Comparison of ENCODE assay signal across 16 mouse cellular contexts in the genomic region with DNA sequence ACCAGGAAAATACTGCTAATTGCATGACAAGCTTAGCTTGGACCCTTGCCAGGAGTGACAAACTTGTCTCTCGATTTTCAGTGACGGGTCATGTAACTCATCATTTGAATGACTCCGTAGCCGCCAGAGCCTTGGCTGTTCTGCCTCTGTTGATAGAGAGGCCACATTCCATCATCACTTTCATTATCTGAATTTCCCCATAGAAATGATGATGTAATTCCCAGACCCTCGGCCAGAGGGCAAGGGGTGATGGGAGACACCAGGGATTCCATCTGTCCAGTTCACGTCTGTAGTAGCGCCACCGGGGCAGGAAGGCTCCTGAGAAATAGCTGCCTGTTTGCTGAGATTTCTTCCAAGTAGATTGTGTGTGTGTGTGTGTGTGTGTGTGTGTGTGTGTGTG. TPM values are rescaled to one million over a fixed set of nuclear protein-coding genes. Genes with fewer than 3 reads are reported as not detected.
DNase-seq lines count a peak whose midpoint lies in the region; ATAC-seq and TF ChIP-seq lines count a peak whose summit lies in the region.
"Had no signal": no experiment of that assay in that cellular context is flagged by ENCODE, and none has a peak within 500 bp of the region (broad histone marks: within the 10 kb centered on the region; RNA-seq: fewer than 3 reads in every experiment).

No protein-coding gene starts in this region.

- no peaks in the 10 kb centered on the region for H3K36me3 ChIP-seq in hindbrain, embryonic 14.5 days (replicated peaks; ENCODE audit: control insufficient read depth, insufficient read depth)
- H3K36me3 ChIP-seq in hindbrain, embryonic 16.5 days (ENCODE audit: control insufficient read depth, insufficient read depth, low read length): no peaks in the 10 kb centered on the region
- peaks cover 26% of the 10 kb centered on the region for H3K36me3 ChIP-seq in heart, embryonic 10.5 days
- no peaks in the 10 kb centered on the region for H3K36me3 ChIP-seq in lung, postnatal 0 days (ENCODE audit: insufficient read depth, low read length)

- H3K4me1 ChIP-seq in hindbrain, embryonic 14.5 days (replicated peaks; ENCODE audit: control insufficient read depth, insufficient read depth, low read length): peaks cover 8% of the 10 kb centered on the region
- peaks cover 6% of the 10 kb centered on the region for H3K4me1 ChIP-seq in hindbrain, embryonic 16.5 days (ENCODE audit: control insufficient read depth, insufficient read depth, low read depth, low read length)
- H3K4me1 ChIP-seq in heart, embryonic 10.5 days: peaks cover 45% of the 10 kb centered on the region
- H3K4me1 ChIP-seq in lung, postnatal 0 days (ENCODE audit: insufficient read depth, low read depth, low read length): peaks cover 10% of the 10 kb centered on the region; the same call in 1 of the 2 replicates

- no peaks in the 10 kb centered on the region for H3K27me3 ChIP-seq in hindbrain, embryonic 14.5 days (ENCODE audit: control insufficient read depth, insufficient read depth, low read length)
- no peaks in the 10 kb centered on the region for H3K27me3 ChIP-seq in hindbrain, embryonic 16.5 days (replicated peaks; ENCODE audit: control insufficient read depth, insufficient read depth, low read length)
- H3K27me3 ChIP-seq in heart, embryonic 10.5 days (ENCODE audit: insufficient read depth, poor library complexity, severe bottlenecking): no peaks in the 10 kb centered on the region
- H3K27me3 ChIP-seq in lung, postnatal 0 days (replicated peaks; ENCODE audit: insufficient read depth, low read length): no peaks in the 10 kb centered on the region
- H3K27me3 ChIP-seq: embryonic facial prominence, embryonic 12.5 days had no signal

- TF ChIP-seq CTCF in lung, postnatal 0 days (IDR thresholded peaks at IDR 0.05): no peak

- no peak overlapping the region for H3K4me2 ChIP-seq in hindbrain, embryonic 14.5 days (replicated peaks)
- no peak overlapping the region for H3K4me2 ChIP-seq in hindbrain, embryonic 16.5 days (ENCODE audit: low read length)
- H3K4me2 ChIP-seq in lung, postnatal 0 days (replicated peaks; ENCODE audit: low read depth, low read length): no peak overlapping the region
- H3K4me2 ChIP-seq: embryonic facial prominence, embryonic 12.5 days; midbrain, embryonic 11.5 days had no signal

- TF ChIP-seq EP300 in lung, postnatal 0 days (IDR thresholded peaks at IDR 0.05): no peak

- no peak overlapping the region for H3K4me3 ChIP-seq in hindbrain, embryonic 14.5 days (replicated peaks; ENCODE audit: low read length)
- no peak overlapping the region for H3K4me3 ChIP-seq in hindbrain, embryonic 16.5 days (ENCODE audit: low read length)
- H3K4me3 ChIP-seq in heart, embryonic 10.5 days: 0 out of 2 replicates have a peak overlapping the region, but pooled peaks have one; percentile 8
- no peak overlapping the region for H3K4me3 ChIP-seq in lung, postnatal 0 days (ENCODE audit: low read depth, low read length)
- H3K4me3 ChIP-seq: embryonic facial prominence, embryonic 12.5 days; forebrain, embryonic 10.5 days; heart, adult 2 months; myocyte had no signal

- WGBS in hindbrain, embryonic 14.5 days: 52% methylated on average over 8 of the region's 8 CpGs
- WGBS in hindbrain, embryonic 16.5 days: 48% methylated on average over 8 of the region's 8 CpGs
- 36% methylated on average over 8 of the region's 8 CpGs for WGBS in heart, embryonic 10.5 days
- WGBS in lung, postnatal 0 days: 43% methylated on average over 8 of the region's 8 CpGs

- no peak overlapping the region for H3K27ac ChIP-seq in hindbrain, embryonic 14.5 days
- H3K27ac ChIP-seq in hindbrain, embryonic 16.5 days (ENCODE audit: low read depth, low read length): no peak overlapping the region
- H3K27ac ChIP-seq in heart, embryonic 10.5 days: peak overlapping the region; percentile 65; the same call in 1 of the 2 replicates
- no peak overlapping the region for H3K27ac ChIP-seq in lung, postnatal 0 days (ENCODE audit: low read length)
- H3K27ac ChIP-seq: embryonic facial prominence, embryonic 12.5 days; forebrain, embryonic 10.5 days; heart, adult 2 months; kidney, postnatal 0 days; liver, embryonic 14.5 days had no signal

- ATAC-seq in hindbrain, embryonic 14.5 days (ENCODE audit: low FRiP score): no peak
- no peak for ATAC-seq in hindbrain, embryonic 16.5 days
- peak; percentile 48 for ATAC-seq in lung, postnatal 0 days
- ATAC-seq: activated CD4-positive, CD25-positive, alpha-beta regulatory T cell, adult 4 months had no signal

- peak; percentile 28 for DNase-seq in hindbrain, embryonic 14.5 days (ENCODE audit: low spot score)
- DNase-seq in NIH3T3 (ENCODE audit: low read depth): peak; percentile 33
- no peak for DNase-seq in heart, embryonic 10.5 days (ENCODE audit: low spot score)
- DNase-seq in lung, postnatal 0 days (ENCODE audit: low spot score): peak; percentile 80
- DNase-seq in ovary, adult 18-20 months (ENCODE audit: low spot score): no peak
- DNase-seq in spleen, postnatal 36 days (ENCODE audit: low spot score in 2 of 2): no peak
- DNase-seq: cerebellum, postnatal 25 days had no signal

- no peak overlapping the region for H3K9ac ChIP-seq in hindbrain, embryonic 14.5 days
- H3K9ac ChIP-seq in hindbrain, embryonic 16.5 days (ENCODE audit: low read depth, low read length): no peak overlapping the region
- H3K9ac ChIP-seq in lung, postnatal 0 days (replicated peaks; ENCODE audit: low read depth): no peak overlapping the region
- H3K9ac ChIP-seq: embryonic facial prominence, embryonic 12.5 days; liver, embryonic 14.5 days had no signal

- H3K9me3 ChIP-seq in hindbrain, embryonic 14.5 days (ENCODE audit: control insufficient read depth, low read length): no peaks in the 10 kb centered on the region
- H3K9me3 ChIP-seq in hindbrain, embryonic 16.5 days (ENCODE audit: control insufficient read depth, low read length): no peaks in the 10 kb centered on the region
- H3K9me3 ChIP-seq in heart, embryonic 10.5 days: no peaks in the 10 kb centered on the region
- H3K9me3 ChIP-seq in lung, postnatal 0 days (ENCODE audit: low read length): no peaks in the 10 kb centered on the region
- H3K9me3 ChIP-seq: embryonic facial prominence, embryonic 12.5 days; forebrain, embryonic 10.5 days had no signal

RNA-seq across cellular contexts. Expression of a gene that starts 40.7 kb away (rescaled TPM):
- 3.7 and 4.4 TPM in 2 replicates for polyA plus RNA-seq in hindbrain, embryonic 14.5 days (2014; fragmentation: Nextera tagmentation; extraction: Ambion mirVana)
- polyA plus RNA-seq in hindbrain, embryonic 16.5 days (2015; fragmentation: Nextera tagmentation; extraction: Ambion mirVana): 6.0 and 7.1 TPM in 2 replicates
- 5.1 and 7.1 TPM in 2 replicates for polyA plus RNA-seq in heart, embryonic 10.5 days (2016; fragmentation: Nextera tagmentation; extraction: Ambion mirVana)
- polyA plus RNA-seq in lung, postnatal 0 days (2015; fragmentation: Nextera tagmentation; extraction: Ambion mirVana): 6.5 and 8.1 TPM in 2 replicates
- polyA plus RNA-seq: activated CD4-positive, CD25-positive, alpha-beta regulatory T cell, adult 4 months had no signal

Comparison
In these comparisons a context has a peak if more than half of its experiments do, and no peak if none do; other contexts are left out.
1. DNase-seq: peak in hindbrain, embryonic 14.5 days (single experiment), NIH3T3 (single experiment) and lung, postnatal 0 days (single experiment); none in heart, embryonic 10.5 days (single experiment), ovary, adult 18-20 months (single experiment) and spleen, postnatal 36 days (0 of 2).